Mouse (Mus musculus): Measurements from ENCODE around the gene 1700013G24Rik.

DNA sequence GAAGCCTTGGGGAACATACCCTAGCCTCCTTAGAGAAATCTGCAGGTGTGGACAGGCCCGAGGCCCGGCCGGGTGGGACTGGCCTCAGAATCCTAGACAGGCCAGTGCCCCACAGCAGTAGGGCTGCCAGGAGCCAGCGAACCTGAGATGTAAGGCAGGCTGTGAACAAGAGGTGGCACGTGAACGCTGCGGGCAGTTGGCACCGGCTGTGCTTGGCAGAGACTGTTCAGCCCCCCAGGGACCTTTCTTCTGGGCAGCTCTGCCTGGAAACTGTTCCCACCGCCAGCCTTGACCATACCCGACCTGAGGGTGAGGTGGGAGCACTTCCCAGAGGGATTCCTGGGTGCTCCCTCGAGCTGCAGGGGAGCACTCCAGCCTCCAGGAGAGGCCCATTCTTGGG is 39.5 kb downstream of the 1700013G24Rik start:
- no peak for TF ChIP-seq EP300 (IDR thresholded peaks at IDR 0.05)
- no peak for TF ChIP-seq CTCF (IDR thresholded peaks at IDR 0.05)

Data from lung, postnatal 0 days (tissue).